Mouse (Mus musculus) kidney, postnatal 10 days (tissue): Measurements from ENCODE around the gene Sh3pxd2a.
"Not testable (repeated sequence)": the region's sequence is repeated elsewhere in the genome, so short reads cannot be mapped to it uniquely, and the experiment has no call there.

Source experiments
- DNase-seq: peaks from one replicate; pipeline ENCODE4 v3.0.0; 2021; ENCODE audit warnings: mixed read lengths

Sh3pxd2a gene

DNA sequence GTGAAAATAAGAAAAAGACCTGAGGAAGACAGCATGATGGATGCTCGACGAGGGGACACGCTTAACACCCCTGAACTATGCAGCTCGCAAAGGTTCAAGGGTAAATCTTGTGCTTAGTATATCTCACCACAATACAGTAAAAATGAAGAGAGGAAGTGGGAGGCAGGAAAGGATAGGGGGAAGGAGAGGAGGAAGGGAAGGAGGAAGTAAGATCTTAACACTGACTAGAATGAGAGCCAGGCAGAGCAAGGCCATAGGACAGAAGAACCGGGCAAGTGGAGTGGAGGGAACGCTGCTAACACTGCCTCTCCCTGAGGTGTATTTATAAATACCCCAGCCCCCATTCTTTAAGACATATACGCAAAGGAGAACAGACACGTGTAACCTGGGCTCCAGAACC lies 58.7 kb downstream of the Sh3pxd2a start:
- DNase-seq, result no peak

DNA sequence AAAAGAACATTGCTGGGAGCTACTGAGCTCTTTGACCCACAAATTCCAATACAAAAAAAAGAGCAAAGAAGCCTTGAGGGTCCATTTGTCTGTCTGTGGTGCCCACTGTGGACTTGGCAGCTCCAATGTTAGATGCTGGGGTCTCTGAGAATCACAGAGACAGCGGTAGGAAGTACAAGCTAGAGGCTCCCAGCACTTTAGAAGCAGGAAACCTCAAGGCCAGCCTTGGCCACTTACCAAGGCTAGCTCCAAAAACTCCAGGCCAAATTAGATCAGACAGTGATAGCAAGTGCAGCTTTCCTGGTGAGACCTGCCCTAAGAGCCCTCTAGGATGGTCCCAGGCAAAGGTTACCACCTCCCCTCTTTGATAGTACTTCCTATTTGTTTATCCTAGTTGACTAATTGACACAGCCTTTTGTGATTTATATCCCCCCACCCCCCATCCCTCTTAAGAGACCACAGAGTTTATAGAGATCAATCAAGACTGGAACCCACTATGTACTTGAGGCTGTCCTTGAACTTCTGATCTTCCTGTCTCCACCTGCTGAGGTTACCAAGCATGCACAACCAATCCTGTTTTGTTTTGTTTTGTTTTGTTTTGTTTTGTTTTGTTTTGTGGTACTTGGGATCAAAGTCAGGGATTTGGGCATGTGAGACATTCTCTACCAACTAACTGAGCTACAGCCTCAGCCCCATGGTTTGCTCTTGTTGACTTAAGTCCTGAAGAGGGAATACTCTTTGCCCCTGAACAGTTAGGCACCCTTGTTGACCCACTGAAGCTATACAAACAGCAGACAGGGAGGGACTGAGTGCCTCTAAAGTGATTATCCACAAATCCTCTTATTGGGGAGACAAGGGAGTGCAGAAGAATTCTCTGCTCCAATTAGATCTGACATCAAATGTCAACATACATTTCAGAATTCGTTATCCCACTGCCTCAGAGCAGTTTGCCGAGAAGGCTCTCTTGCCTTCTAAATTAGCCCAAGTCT lies 60.5 kb downstream of the Sh3pxd2a start:
- DNase-seq, result no peak

DNA sequence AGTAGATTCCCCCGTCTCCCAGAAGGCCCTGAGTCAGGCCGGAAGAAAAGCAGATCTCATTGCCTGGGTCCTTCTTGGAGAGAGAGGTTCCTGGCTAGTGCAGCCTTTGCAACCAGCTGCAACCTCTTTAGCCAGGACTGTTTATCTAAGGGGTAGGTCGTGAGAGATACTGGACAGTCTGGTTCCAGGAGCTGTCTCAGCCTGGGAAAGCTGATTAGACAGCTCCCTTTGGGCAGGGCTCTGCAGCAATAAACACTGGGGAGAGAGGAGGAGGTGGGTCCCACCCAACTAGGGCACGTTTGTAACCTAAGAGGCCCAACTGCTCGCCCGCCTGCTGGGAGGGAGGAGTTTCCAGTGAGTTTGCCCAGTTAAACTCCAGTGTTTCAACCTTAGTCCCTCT lies 61.2 kb downstream of the Sh3pxd2a start:
- DNase-seq, result no peak

DNA sequence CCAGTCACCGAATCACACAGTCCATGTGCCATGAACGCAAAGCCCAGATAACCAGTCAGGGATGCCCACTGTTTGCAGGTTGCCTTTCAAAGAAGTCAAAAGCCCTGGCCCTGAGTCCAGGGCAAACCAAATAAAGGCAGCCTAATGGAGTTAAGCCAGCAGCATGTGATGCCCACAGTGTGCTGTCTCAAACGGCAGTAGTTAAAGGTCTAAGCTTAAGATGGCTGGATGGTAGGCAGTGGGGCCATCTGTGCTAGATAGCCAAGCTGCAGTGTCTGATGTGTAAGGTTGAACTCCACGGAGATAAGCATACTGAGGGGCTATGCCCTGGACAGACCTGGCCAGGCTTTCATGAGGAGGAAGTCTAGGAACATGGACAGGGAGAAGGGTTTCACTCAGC lies 61.7 kb downstream of the Sh3pxd2a start:
- DNase-seq, result no peak

DNA sequence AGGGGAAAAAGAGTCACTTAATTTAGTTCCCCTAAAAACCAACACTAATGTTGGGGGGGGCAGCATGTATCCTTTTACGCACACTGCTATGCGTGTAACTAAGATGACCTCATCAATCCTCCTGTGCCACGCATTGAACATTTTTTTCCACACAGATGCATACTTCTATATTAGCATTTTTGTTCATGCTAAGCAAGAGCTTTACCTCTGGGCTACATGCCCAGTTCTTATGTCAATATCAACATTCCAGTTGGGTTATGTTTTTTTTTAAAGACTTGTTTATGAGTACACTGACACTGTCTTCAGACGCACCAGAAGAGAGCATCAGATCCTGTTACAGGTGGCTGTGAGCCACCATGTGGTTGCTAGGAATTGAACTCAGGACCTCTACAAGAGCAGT lies 64.5 kb downstream of the Sh3pxd2a start:
- no peak for DNase-seq

DNA sequence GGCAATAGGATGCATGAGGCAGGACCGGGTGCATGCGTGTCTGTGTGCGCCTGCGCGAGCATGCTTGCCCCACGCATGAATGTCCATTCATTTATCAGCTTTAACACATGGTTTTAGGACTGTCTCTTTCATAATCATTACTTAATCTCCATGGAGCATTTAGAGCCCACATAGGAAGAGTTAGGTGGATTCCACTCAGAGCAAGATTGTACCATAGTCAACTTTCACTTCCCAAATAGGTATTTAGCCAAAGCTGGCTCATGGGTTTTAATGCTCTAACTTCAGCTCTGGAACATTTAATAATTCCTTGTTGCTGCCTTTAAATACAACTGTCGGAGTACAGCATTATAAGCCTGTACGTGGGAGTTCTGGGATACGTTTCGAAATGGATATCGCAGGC lies 65.2 kb downstream of the Sh3pxd2a start:
- DNase-seq, result no peak

DNA sequence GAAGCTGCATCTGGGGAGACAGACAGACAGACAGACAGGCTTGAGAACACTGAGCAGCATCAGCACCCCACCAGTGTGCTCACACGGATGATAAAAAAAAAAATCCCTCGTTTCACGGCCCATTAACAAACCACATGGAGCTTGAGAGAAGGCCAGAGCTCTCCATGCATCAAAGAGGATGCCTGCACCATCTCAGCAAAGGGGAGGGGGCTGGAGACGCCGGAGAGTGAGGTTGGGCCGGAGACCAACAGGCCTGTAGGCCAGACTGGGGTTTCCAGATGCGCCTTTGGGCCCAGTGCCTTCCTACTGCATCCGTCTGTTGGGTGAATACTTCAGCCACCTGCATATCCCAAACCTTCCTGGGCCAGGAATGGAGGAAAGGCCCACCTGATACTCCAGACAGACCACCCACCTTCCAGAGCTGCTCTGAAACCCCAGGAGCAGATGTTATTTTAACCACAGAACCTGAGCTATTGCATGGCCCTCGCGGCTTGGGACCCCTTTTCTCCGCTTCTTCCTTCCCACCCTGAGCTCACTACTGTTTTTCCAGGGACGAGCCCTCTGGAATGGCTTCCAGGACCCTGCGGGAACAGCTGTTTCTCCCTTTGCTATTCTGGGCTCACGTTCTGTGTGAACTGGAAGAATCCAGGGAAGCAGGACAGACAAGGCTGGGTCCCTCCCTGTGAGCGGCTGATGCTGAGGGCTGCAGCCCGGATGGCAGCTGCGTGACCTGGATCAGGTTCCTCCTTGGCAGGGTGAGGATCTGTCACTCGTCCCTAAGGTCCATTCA lies 66.1 kb downstream of the Sh3pxd2a start:
- DNase-seq, result no peak

DNA sequence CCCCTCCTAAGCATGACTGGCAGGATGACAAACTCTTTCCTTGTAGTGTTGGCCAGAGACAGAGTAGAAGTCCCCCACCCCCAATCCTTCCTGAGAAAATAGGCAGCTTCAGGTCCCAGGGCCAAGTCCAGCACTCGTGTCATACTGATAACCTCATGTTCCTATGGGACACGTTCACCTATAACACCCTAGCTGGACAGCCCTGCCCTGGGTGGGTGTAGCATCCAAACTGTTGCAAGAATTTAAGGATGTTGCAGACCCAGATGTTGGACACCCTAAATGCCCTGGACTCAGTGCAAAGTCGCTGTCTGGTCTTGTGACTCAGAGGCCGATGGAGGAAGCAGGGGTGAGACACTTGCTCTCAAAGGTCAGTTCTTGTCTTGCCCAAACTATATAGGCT lies 68.9 kb downstream of the Sh3pxd2a start:
- no peak for DNase-seq

DNA sequence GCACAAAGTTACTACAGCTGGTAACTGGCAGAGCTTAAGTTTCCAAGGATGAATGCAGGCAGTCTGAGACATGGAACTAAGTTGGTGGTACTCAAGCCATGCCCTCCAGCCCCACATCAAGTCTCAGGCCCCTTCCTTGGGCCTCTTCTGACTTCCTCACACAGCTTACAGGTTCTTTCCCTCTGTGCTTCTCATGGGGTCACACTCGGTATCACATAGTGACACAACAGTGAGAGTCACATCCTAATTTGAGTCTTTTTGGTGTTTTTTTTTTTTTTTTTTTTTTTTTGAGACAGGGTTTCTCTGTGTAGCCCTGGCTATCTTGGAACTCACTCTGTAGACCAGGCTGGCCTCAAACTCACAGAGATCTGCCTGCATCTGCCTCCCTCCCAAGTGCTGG lies 69.4 kb downstream of the Sh3pxd2a start:
- DNase-seq, result not testable (repeated sequence)

DNA sequence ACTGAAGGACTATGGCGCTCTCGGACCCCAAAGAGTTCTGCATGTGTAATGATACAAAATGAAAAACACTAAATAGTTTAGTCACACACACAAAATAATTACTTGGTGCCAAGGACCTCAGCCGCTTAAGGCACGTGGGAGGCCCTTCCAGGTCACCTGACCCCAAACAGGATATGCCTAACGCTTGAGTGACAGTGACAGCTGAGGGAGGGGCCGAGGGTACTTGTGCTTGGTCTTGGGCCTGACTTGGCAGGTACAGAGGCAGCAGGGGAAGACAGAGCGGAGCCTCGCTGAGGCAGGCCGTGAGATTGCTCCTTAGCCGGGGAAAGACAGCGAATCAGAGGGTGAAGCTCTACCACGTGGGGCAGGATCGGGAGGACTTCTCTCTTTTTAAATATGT lies 73.3 kb downstream of the Sh3pxd2a start:
- no peak for DNase-seq

DNA sequence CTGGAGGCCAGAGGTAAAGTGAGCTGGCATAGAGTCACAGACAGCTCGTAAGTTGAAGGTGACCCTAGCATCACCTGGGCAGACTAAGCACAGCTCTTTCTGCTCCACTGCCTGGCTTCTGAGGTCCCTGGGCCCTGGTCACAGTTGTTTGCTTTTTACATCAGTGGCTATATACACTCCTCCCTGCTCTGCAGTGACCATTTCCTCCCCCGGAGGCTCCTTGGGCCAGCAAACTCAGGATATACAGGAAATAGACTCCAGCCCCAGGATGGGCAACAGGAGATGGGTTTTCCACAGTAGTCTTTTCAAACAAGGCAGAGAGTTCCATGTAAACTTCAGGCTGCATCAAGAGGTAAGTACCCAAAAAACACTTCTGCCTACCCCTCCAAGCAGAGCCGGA lies 76.3 kb downstream of the Sh3pxd2a start:
- DNase-seq, result peak; percentile 51

DNA sequence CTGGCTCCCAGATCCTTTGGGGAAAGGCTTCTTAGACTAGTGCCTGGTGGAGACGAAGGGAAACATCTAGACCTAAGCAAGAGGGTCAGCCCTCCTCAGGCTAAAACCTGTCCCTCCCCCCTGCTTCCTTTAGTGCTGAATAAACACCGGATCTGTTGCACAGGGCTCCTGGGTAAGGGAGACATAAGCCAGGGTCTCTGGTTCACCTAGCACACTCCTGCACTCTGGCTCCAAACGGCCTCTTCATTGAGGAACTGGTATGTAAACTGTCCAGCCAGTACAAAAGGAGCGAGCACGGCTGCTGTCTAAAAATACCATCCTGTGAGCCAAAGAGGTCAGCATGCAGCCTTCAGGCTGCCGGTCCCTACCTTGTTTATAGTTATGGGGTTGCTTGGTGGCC lies 76.8 kb downstream of the Sh3pxd2a start:
- no peak for DNase-seq

DNA sequence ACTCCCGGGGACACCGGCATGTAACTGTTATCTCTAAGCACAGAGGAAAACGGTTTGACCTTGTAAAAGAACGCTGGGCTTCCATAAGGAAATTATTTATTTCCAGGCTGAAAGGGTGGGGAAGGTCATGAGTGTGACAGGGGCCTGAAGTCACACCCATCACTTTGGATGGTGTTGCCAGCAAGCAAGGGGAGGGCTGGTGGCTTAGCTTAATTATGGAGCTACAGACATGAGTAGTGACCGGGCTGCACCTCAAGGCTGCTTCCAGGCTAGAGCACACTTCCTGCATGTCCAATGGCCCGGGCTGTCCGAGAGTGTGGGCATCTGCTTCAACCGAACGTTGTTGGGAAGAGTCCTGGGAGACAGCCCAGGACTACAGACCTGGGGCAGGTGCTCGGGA lies 78.2 kb downstream of the Sh3pxd2a start:
- no peak for DNase-seq

DNA sequence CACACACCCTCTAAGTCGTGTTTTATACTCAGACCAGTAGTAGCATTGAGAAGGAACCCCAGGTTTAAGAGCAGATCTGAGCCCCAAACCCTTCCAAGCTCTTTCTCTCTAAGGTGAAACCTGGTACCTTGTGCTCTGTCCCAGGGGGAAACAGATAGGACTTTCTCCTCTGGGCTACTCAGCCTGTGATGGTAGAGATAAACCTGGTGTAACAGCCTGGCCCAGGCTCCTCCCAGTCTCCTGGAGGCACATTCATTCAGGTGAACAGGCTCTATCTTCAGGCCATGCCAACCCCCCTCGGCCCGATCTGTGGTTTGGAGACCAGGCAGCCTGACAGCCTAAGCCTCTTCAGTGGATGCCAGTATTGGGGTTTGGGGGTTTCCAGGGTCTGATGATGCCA lies 79.6 kb downstream of the Sh3pxd2a start:
- DNase-seq, result no peak

DNA sequence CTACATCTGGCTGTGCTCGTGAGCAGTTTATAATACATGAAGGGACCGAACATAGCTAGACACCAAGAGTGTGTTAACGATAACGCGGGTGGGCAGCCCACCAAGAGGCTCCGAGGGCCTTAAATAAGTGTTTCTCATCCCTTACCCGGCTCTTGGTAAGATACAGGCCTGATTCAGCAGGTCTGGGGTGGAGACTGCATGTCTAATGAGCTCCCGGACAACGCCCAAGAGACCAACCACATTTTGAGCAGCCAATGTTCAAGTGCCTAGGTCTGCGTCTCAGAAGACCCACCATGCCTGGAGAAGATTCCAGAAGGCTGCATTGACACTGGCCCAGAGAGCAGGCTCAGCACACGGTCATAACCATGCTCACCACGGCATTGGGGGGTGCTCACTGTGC lies 80.2 kb downstream of the Sh3pxd2a start:
- DNase-seq, result no peak

DNA sequence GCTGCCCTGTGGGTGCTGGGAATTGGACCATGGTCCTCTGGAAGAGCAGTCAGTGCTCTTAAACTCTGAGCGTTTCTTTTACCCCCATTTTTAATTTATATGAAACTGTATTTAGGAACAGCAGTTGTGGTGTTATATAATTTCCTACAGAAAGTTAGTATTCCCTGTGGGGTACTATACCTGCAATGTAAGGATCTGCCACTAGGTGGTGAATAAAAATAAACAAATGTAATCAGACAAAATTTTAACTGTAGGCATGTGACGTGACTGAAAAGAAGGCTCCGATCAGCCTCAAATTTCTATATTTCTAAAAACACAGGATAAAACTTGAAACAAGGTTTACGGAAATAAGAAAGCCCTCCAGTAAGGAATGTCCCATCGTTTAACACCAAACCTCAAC lies 81.9 kb downstream of the Sh3pxd2a start:
- no peak for DNase-seq

DNA sequence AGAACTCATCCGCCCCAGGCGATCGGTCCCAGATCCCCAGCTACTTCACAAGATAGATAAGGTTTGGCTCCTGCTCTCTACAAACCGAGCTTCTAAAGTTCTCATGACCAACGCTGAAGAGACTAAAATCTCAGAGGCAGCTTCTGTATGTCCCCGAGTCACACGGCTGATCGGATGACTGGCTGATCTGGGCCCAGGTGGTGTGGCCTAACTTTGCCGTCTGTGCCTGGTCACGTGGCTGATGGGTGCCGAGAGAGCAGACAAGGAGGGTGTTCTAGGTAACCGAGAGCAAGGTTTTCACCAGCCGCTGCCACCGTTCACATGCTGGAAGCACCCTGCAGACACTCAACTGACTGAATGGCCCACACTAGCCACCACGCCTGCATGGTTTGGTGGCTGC lies 83.2 kb downstream of the Sh3pxd2a start:
- DNase-seq, result no peak

DNA sequence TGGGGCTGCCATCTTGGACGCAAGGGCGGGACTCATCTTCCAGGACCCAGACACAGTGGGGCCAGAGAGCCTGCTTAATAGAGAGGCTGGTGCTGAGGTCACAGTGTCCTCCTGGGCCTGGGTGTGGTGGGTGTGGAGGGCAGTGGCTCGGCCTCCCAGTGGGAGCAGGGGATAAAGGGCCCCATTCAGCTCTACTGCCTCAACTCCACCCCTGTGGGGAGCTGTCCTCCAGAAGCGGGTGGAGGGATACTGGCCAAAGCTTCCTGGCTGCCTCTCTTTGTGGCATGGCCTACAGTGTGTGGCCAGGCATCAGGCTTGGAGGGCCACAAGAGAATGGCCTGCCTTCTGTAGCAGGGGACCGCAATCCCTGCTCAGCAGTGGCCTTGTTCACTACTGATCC lies 85.1 kb downstream of the Sh3pxd2a start:
- no peak for DNase-seq

DNA sequence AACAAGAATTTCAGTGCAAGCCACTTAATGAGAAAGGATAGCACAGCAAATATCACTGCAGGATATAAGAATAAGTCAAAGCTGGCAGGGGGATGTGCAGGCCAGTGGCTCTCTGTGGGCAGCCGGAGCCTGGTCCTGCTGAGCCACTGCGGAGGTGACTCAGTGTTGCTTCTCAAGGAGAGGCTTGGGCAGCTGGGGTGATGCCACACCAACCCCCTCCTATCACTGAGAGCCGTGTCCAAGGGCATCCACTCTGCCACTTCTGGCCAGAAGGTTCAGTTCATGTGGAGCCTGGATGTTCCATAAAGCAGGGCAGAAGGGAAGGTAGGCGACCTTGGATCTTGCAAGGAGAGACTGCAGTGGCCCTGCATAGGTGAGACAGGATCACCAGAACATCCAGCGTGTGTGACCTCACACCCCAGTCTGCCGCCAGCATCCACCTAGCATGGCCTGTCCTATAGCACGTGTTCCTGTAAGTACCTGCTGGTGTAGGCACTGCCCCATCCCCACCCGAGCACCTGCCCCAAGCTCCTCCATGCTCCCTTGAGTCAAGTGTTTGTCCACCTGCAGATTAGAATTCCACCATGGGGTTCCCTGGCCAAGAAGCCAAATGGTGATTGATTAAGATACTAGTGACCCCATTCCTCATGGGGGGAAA lies 89.2 kb downstream of the Sh3pxd2a start:
- DNase-seq, result no peak

DNA sequence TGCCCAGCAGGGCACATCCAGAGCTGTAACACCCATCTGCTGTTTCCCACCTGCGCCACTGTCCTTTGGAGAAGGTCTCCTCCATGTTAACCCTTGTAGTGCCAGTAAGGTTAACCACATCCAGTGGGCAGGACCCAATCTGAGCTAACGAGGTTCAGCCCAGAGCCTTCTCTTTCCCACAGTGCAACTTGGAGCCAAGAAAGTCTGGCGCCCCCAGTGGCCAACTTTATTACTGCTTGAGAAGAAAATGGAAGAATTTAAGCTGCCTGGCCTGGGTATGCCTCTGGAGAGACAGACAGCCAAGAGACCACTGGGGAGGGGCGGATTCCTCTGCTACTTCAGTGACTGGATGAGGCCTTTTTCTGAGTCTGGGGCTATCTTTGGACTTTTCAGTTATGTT lies 89.8 kb downstream of the Sh3pxd2a start:
- peak; percentile 75 for DNase-seq

DNA sequence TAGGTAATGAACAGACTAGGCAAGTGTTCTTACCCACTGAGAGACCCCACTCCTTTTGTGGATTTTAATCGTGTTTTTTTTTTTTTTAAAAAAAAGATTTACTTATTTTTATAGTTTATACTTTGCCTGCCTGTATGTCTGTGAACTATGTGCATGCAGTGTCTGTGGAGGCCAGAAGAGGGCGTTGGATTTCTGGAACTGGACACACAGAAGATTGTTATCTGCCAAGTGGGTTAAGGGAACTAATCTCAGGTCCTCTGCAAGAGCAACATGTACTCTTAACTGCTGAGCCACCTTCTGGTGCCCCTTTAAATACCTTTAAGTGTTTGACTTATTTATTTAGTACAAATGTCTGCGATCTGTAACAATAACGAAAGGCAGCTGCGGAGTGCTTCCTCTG lies 92.2 kb downstream of the Sh3pxd2a start:
- DNase-seq, result no peak

DNA sequence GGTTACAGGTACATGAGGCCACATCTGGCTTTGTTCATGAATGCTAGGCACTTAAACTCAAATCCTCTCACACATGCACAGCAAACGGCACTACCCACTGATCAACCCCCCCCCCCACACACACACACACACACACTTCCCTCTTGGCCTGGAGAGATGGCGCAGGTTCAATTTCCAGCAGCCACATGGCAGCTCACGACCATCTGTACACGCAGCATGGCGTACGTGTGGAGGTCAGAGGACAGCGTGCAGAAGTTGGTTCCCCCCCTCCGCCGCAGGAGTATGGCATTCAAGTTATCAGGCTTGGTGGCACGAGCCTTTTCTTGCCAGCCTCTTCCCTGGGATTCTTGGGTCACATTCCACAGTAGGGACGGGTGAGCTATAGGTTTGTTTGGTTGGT lies 92.7 kb downstream of the Sh3pxd2a start:
- no peak for DNase-seq

DNA sequence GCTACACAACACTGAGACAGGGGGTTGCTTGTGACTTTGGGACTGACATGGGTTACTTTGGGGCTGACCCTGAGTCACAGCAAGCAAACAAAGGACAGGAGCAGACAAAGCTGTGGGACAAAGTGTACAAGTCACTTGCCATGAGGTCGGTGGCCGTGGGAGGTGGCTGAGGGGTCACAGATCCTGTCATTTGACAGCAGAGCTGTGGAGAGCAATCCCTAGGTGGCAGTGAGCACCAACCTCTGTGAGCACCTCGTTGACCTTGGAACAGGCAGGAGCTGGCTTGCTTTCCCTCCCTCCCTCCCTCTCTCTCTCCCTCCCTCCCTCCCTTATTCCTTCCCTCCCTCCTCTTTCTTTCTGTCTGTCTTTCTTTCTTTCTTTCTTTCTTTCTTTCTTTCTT lies 95.2 kb downstream of the Sh3pxd2a start:
- DNase-seq, result no peak
